Mouse (Mus musculus) heart, embryonic 15.5 days (tissue): Measurements from ENCODE around the gene Ndufa11. TPM values are rescaled to one million over a fixed set of nuclear protein-coding genes. Genes with fewer than 3 reads are reported as not detected.

ENCODE experiments used
- ATAC-seq: fragments of 200-750 bp; cut with Nextera tagmentation; replicated peaks from 2 replicates; pipeline ENCODE4 v1.8.0; 2017; ENCODE audit warnings: low read depth, moderate TSS enrichment; ENCODE audit not compliant: insufficient number of reproducible peaks, insufficient read depth, low FRiP score
- H3K27ac ChIP-seq: fragments of 300-500 bp; sonication (generic); 2 replicates; pipeline ENCODE4 v1.5.1; 2015; ENCODE audit warnings: mild to moderate bottlenecking, inconsistent platforms
- H3K27me3 ChIP-seq: fragments of 300-500 bp; sonication (generic); 2 replicates; pipeline ENCODE4 v1.6.1; 2015; ENCODE audit warnings: inconsistent platforms
- H3K36me3 ChIP-seq: fragments of 300-500 bp; sonication (generic); 2 replicates; pipeline ENCODE4 v1.6.1; 2015; ENCODE audit warnings: mild to moderate bottlenecking, inconsistent platforms
- H3K4me1 ChIP-seq: fragments of 300-500 bp; sonication (generic); replicated peaks from 2 replicates; pipeline ENCODE4 v1.6.1; 2015; ENCODE audit warnings: inconsistent platforms
- H3K4me2 ChIP-seq: fragments of 300-500 bp; sonication (generic); 2 replicates; pipeline ENCODE4 v1.6.1; 2015; ENCODE audit warnings: inconsistent platforms, mild to moderate bottlenecking, moderate library complexity
- H3K4me3 ChIP-seq: fragments of 300-500 bp; sonication (generic); 2 replicates; pipeline ENCODE4 v1.5.1; 2015; ENCODE audit warnings: mild to moderate bottlenecking, inconsistent platforms
- H3K9ac ChIP-seq: fragments of 300-500 bp; sonication (generic); 2 replicates; pipeline ENCODE4 v1.6.1; 2015; ENCODE audit warnings: mild to moderate bottlenecking, inconsistent platforms
- H3K9me3 ChIP-seq: fragments of 300-500 bp; sonication (generic); replicated peaks from 2 replicates; pipeline ENCODE4 v1.6.1; 2016; ENCODE audit warnings: inconsistent platforms
- WGBS: fragments of 180-500 bp; shearing (Covaris S2); methylation state at CpG from one replicate; pipeline ENCODE4 v1.1.7; 2015; ENCODE audit warnings: mixed read lengths; 5-methylcytosine and 5-hydroxymethylcytosine counted together
- polyA plus RNA-seq: library from polyadenylated mRNA; unstranded; fragments of >200 nt; fragmentation: Nextera tagmentation; extraction: Ambion mirVana; gene quantifications from 2 replicates; pipeline ENCODE4 v1.2.1, GENCODE M21; 2015

Ndufa11 gene
- polyA plus RNA-seq, 1 experiment from 2014 or later: 1,025 TPM

- Histone ChIP-seq H3K36me3 (no peaks in the 10 kb centered on the region), H3K4me1 (peaks cover 54% of the 10 kb centered on the region), H3K9me3 (no peaks in the 10 kb centered on the region), H3K27ac (no peak overlapping the region), H3K27me3 (peaks cover 28% of the 10 kb centered on the region), H3K9ac (no peak overlapping the region), H3K4me3 (no peak overlapping the region), H3K4me2 (no peak overlapping the region)
- WGBS: 70% methylated on average over 3 of the region's 3 CpGs
- ATAC-seq: no peak
Measured at GRCm38 (mm10) chr17:56761077-56761476, 43.5 kb downstream of the Ndufa11 start.

- H3K4me1 ChIP-seq: peaks cover 49% of the 10 kb centered on the region
- peaks cover 6% of the 10 kb centered on the region; the same call in 1 of the 2 replicates for H3K36me3 ChIP-seq
- 1% methylated on average over 27 of the region's 28 CpGs for WGBS
- no peaks in the 10 kb centered on the region for H3K9me3 ChIP-seq
- peak; percentile 23; the same call in 1 of the 2 replicates for ATAC-seq
- H3K9ac ChIP-seq: peak overlapping the region; percentile 62
- peak overlapping the region; percentile 53 for H3K4me3 ChIP-seq
- peaks cover 19% of the 10 kb centered on the region for H3K27me3 ChIP-seq
- H3K4me2 ChIP-seq: peak overlapping the region; percentile 83
- H3K27ac ChIP-seq: peak overlapping the region; percentile 92
Measured at GRCm38 (mm10) chr17:56761991-56762410, 44.4 kb downstream of the Ndufa11 start.

GRCm38 (mm10) chr17:56762769-56763731 is 45.5 kb downstream of the Ndufa11 start:
- peak overlapping the region; percentile 99 for H3K27ac ChIP-seq

GRCm38 (mm10) chr17:56763741-56764250 is 46.2 kb downstream of the Ndufa11 start:
- H3K27me3 ChIP-seq: 0 out of 2 replicates have a peak, but pooled peaks cover 4% of the 10 kb centered on the region
- ATAC-seq: no peak
- H3K9ac ChIP-seq: no peak overlapping the region
- WGBS: 74% methylated on average over 8 of the region's 8 CpGs
- peak overlapping the region; percentile 84 for H3K4me3 ChIP-seq
- H3K27ac ChIP-seq: peak overlapping the region; percentile 99
- H3K4me1 ChIP-seq: peaks cover 39% of the 10 kb centered on the region
- peaks cover 22% of the 10 kb centered on the region for H3K36me3 ChIP-seq
- H3K9me3 ChIP-seq: no peaks in the 10 kb centered on the region
- peak overlapping the region; percentile 75 for H3K4me2 ChIP-seq

More at GRCm38 (mm10) chr17:56762769-56763731, 45.5 kb downstream of the Ndufa11 start:
- no peak for ATAC-seq
- no peaks in the 10 kb centered on the region for H3K9me3 ChIP-seq
- H3K27me3 ChIP-seq: peaks cover 8% of the 10 kb centered on the region; the same call in 1 of the 2 replicates
- H3K4me1 ChIP-seq: peaks cover 39% of the 10 kb centered on the region
- H3K4me2 ChIP-seq: peak overlapping the region; percentile 83
- 0 out of 2 replicates have a peak overlapping the region, but pooled peaks have one; percentile 16 for H3K9ac ChIP-seq
- H3K36me3 ChIP-seq: peaks cover 15% of the 10 kb centered on the region
- WGBS: 40% methylated on average over 27 of the region's 27 CpGs
- H3K4me3 ChIP-seq: no peak overlapping the region; the same call in 1 of the 2 replicates

GRCm38 (mm10) chr17:56764474-56765354 is 47.1 kb downstream of the Ndufa11 start, which contains the start of gene Dus3l:
Dus3l (plus strand) TSS chr17:56764757.
- H3K9ac ChIP-seq: peak within 1 kb of the TSS; percentile 82
- H3K9me3 ChIP-seq: no peaks in the 10 kb centered on the region
- peaks cover 31% of the 10 kb centered on the region for H3K36me3 ChIP-seq
- peak within 1 kb of the TSS; percentile 75 for H3K4me2 ChIP-seq
- ATAC-seq: peak; percentile 76
- peak within 1 kb of the TSS; percentile 84 for H3K4me3 ChIP-seq
- WGBS: 2% methylated on average over 57 of the region's 58 CpGs
- peaks cover 37% of the 10 kb centered on the region for H3K4me1 ChIP-seq
- no peaks in the 10 kb centered on the region for H3K27me3 ChIP-seq
- peak within 1 kb of the TSS; percentile 99 for H3K27ac ChIP-seq

GRCm38 (mm10) chr17:56765431-56765830 is 47.9 kb downstream of the Ndufa11 start:
- WGBS: 45% methylated on average over 12 of the region's 12 CpGs
- Histone ChIP-seq H3K4me2 (peak overlapping the region; percentile 75), H3K4me1 (peaks cover 37% of the 10 kb centered on the region), H3K27me3 (no peaks in the 10 kb centered on the region), H3K4me3 (peak overlapping the region; percentile 84), H3K9me3 (no peaks in the 10 kb centered on the region), H3K36me3 (peaks cover 39% of the 10 kb centered on the region), H3K27ac (peak overlapping the region; percentile 99), H3K9ac (peak overlapping the region; percentile 82)
- no peak for ATAC-seq

- H3K27me3 ChIP-seq: no peaks in the 10 kb centered on the region
- peaks cover 28% of the 10 kb centered on the region for H3K4me1 ChIP-seq
- no peak overlapping the region for H3K4me3 ChIP-seq
- no peak overlapping the region for H3K27ac ChIP-seq
- H3K9me3 ChIP-seq: no peaks in the 10 kb centered on the region
- no peak overlapping the region for H3K9ac ChIP-seq
- H3K36me3 ChIP-seq: peaks cover 43% of the 10 kb centered on the region
- ATAC-seq: no peak
- WGBS: 95% methylated on average over 27 of the region's 27 CpGs
- no peak overlapping the region for H3K4me2 ChIP-seq
Measured at GRCm38 (mm10) chr17:56766631-56767405, 49.3 kb downstream of the Ndufa11 start.

- H3K4me1 ChIP-seq: peaks cover 20% of the 10 kb centered on the region
- no peaks in the 10 kb centered on the region for H3K27me3 ChIP-seq
- no peak overlapping the region for H3K9ac ChIP-seq
- no peak overlapping the region for H3K4me2 ChIP-seq
- peaks cover 43% of the 10 kb centered on the region for H3K36me3 ChIP-seq
- no peak overlapping the region for H3K27ac ChIP-seq
- H3K9me3 ChIP-seq: no peaks in the 10 kb centered on the region
- no peak for ATAC-seq
- H3K4me3 ChIP-seq: no peak overlapping the region
- 91% methylated on average over 29 of the region's 29 CpGs for WGBS
Measured at GRCm38 (mm10) chr17:56767531-56768135, 50.1 kb downstream of the Ndufa11 start.

GRCm38 (mm10) chr17:56768941-56769340 is 51.4 kb downstream of the Ndufa11 start:
- H3K4me3 ChIP-seq: no peak overlapping the region
- H3K4me1 ChIP-seq: peaks cover 11% of the 10 kb centered on the region
- H3K4me2 ChIP-seq: no peak overlapping the region
- no peak for ATAC-seq
- no peaks in the 10 kb centered on the region for H3K9me3 ChIP-seq
- H3K36me3 ChIP-seq: peaks cover 43% of the 10 kb centered on the region
- 93% methylated on average over 11 of the region's 11 CpGs for WGBS
- no peaks in the 10 kb centered on the region for H3K27me3 ChIP-seq
- H3K9ac ChIP-seq: no peak overlapping the region
- H3K27ac ChIP-seq: no peak overlapping the region

- no peak for ATAC-seq
- 86% methylated on average over 5 of the region's 5 CpGs for WGBS
- Histone ChIP-seq H3K9me3 (no peaks in the 10 kb centered on the region), H3K4me3 (no peak within 1 kb of the TSS), H3K27ac (no peak within 1 kb of the TSS), H3K4me1 (peaks cover 14% of the 10 kb centered on the region), H3K9ac (no peak within 1 kb of the TSS), H3K27me3 (no peaks in the 10 kb centered on the region), H3K4me2 (no peak within 1 kb of the TSS), H3K36me3 (peaks cover 43% of the 10 kb centered on the region)
Measured at GRCm38 (mm10) chr17:56769950-56770349, 52.4 kb downstream of the Ndufa11 start, which contains the start of gene Prr22. Prr22 (plus strand) TSS chr17:56770250.
